Mouse (Mus musculus) bone marrow macrophage, adult 2 months (primary cell): Measurements from ENCODE around the gene Stk32c.

Source experiments
- CTCF ChIP-seq: IDR thresholded peaks from 2 replicates; pipeline ENCODE4 v1.5.1; 2012; ENCODE audit warnings: low read depth, mild to moderate bottlenecking, low read length, moderate library complexity
- POLR2A ChIP-seq: IDR thresholded peaks from 2 replicates; pipeline ENCODE4 v1.6.1; 2012; ENCODE audit warnings: mild to moderate bottlenecking, low read depth, low read length, borderline replicate concordance

- no peak for TF ChIP-seq CTCF
- TF ChIP-seq POLR2A: no peak
Measured at GRCm38 (mm10) chr7:139188634-139189207, 24.4 kb downstream of the Stk32c start.
